Mouse (Mus musculus): ENCODE results near the gene Trmt1. TPM values are rescaled to one million over a fixed set of nuclear protein-coding genes. Genes with fewer than 3 reads are reported as not detected.

The Trmt1 gene
- total RNA-seq, 2 experiments from 2014 or later, result 64.4 to 82.2 TPM

- ATAC-seq (replicated peaks; ENCODE audit: poor library complexity), result no peak; the same call in 1 of the 2 replicates
Observed at GRCm38 (mm10) chr8:84745032-84745925, 59.2 kb downstream of the Trmt1 start.

Other genes starting within 250 kb of the Trmt1 start
- 43.5 and 61.9 TPM in 2 replicates for gene Ier2, start 23.5 kb upstream of the Trmt1 start, total RNA-seq (2015)
- 34.4 and 49.8 TPM in 2 replicates for gene Ier2, start 23.5 kb upstream of the Trmt1 start, total RNA-seq (2017)
- gene Nacc1, start 1.6 kb downstream of the Trmt1 start, total RNA-seq (2015), result 71.6 and 77.1 TPM in 2 replicates
- gene Nacc1, start 1.6 kb downstream of the Trmt1 start, total RNA-seq (2017), result 50.9 and 53.5 TPM in 2 replicates
- gene Lyl1, start 15.2 kb downstream of the Trmt1 start, total RNA-seq (2015), result 56.3 and 72.0 TPM in 2 replicates
- 58.0 and 65.6 TPM in 2 replicates for gene Lyl1, start 15.2 kb downstream of the Trmt1 start, total RNA-seq (2017)
- gene G430095P16Rik, start 36.7 kb downstream of the Trmt1 start, total RNA-seq (2015), result 12.2 and 15.2 TPM in 2 replicates
- gene G430095P16Rik, start 36.7 kb downstream of the Trmt1 start, total RNA-seq (2017), result 3.7 and 8.5 TPM in 2 replicates
- 44.4 and 46.9 TPM in 2 replicates for gene Nfix, start 114.0 kb downstream of the Trmt1 start, total RNA-seq (2015)
- 12.0 and 15.7 TPM in 2 replicates for gene Nfix, start 114.0 kb downstream of the Trmt1 start, total RNA-seq (2017)
- gene Dand5, start 136.5 kb downstream of the Trmt1 start, total RNA-seq (2015), result 2.2 and 2.4 TPM in 2 replicates
- gene Dand5, start 136.5 kb downstream of the Trmt1 start, total RNA-seq (2017), result 1.7 and 4.0 TPM in 2 replicates
- gene Gadd45gip1, start 145.2 kb downstream of the Trmt1 start, total RNA-seq (2015), result 21.4 and 21.9 TPM in 2 replicates
- gene Gadd45gip1, start 145.2 kb downstream of the Trmt1 start, total RNA-seq (2017), result 51.2 and 57.4 TPM in 2 replicates
- gene Rad23a, start 154.4 kb downstream of the Trmt1 start, total RNA-seq (2015), result 30.2 and 34.4 TPM in 2 replicates
- 26.2 and 26.3 TPM in 2 replicates for gene Rad23a, start 154.4 kb downstream of the Trmt1 start, total RNA-seq (2017)
- gene Calr, start 160.6 kb downstream of the Trmt1 start, total RNA-seq (2015), result 1,060 and 1,133 TPM in 2 replicates
- 4,756 and 5,574 TPM in 2 replicates for gene Calr, start 160.6 kb downstream of the Trmt1 start, total RNA-seq (2017)
- gene Farsa, start 170.7 kb downstream of the Trmt1 start, total RNA-seq (2015), result 33.3 and 51.2 TPM in 2 replicates
- gene Farsa, start 170.7 kb downstream of the Trmt1 start, total RNA-seq (2017), result 173 and 193 TPM in 2 replicates
- gene Syce2, start 185.8 kb downstream of the Trmt1 start, total RNA-seq (2015), result 248 and 250 TPM in 2 replicates
- gene Syce2, start 185.8 kb downstream of the Trmt1 start, total RNA-seq (2017), result 130 and 139 TPM in 2 replicates
- gene Gcdh, start 207.6 kb downstream of the Trmt1 start, total RNA-seq (2015), result 17.4 and 19.0 TPM in 2 replicates
- 27.8 TPM in 2 replicates for gene Gcdh, start 207.6 kb downstream of the Trmt1 start, total RNA-seq (2017)
- 12.3 and 22.4 TPM in 2 replicates for gene Klf1, start 215.6 kb downstream of the Trmt1 start, total RNA-seq (2015)
- 14.0 and 30.8 TPM in 2 replicates for gene Klf1, start 215.6 kb downstream of the Trmt1 start, total RNA-seq (2017)
- 16.8 and 23.7 TPM in 2 replicates for gene Dnase2a, start 222.3 kb downstream of the Trmt1 start, total RNA-seq (2015)
- 52.7 and 73.5 TPM in 2 replicates for gene Dnase2a, start 222.3 kb downstream of the Trmt1 start, total RNA-seq (2017)

All from megakaryocyte progenitor cell, adult 5-6 weeks (primary cell).